18 mouse cellular contexts compared by ENCODE assay signal in the genomic region with DNA sequence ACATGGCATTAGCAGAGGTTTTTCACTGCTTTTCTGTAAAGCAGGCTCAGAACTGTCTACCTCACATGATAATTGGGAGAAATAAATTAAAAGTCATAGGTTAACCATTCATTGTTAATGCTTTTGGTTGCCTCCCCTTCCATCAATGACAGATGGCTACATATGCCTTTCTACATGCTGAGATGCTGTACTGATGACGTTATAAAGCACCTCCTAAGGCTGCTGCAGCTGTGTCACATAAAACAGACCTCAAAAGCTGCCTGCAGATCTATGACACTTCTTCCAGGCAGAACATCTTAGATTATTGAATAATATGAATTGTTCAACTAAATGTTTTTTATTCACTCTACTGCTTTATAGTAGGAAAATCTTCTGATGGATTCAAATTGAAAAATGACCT. TPM values are rescaled to one million over a fixed set of nuclear protein-coding genes. Genes with fewer than 3 reads are reported as not detected.
"Had no signal": no experiment of that assay in that cellular context is flagged by ENCODE, and none has a peak within 500 bp of the region (broad histone marks: within the 10 kb centered on the region; RNA-seq: fewer than 3 reads in every experiment).

No protein-coding gene starts in this region.

- H3K4me2 ChIP-seq: lung, embryonic 14.5 days; midbrain, embryonic 11.5 days; midbrain, embryonic 13.5 days; midbrain, embryonic 15.5 days; stomach, embryonic 15.5 days had no signal

- H3K4me1 ChIP-seq: midbrain, embryonic 13.5 days; midbrain, embryonic 15.5 days; stomach, embryonic 15.5 days had no signal

- ATAC-seq: midbrain, embryonic 13.5 days; midbrain, embryonic 15.5 days had no signal

- H3K9ac ChIP-seq: lung, embryonic 14.5 days; midbrain, embryonic 13.5 days; midbrain, embryonic 15.5 days; stomach, embryonic 15.5 days had no signal

- H3K27ac ChIP-seq: midbrain, embryonic 13.5 days; midbrain, embryonic 15.5 days; stomach, embryonic 15.5 days; stomach, postnatal 0 days had no signal

- DNase-seq: lung, adult 18-20 months; lung, embryonic 14.5 days; lung, postnatal 10 days; lung, postnatal 4 days; right cerebral cortex, postnatal 14 days; thymus, adult 2 months; thymus, postnatal 25 days; thymus, postnatal 4 days had no signal

- H3K4me3 ChIP-seq: midbrain, embryonic 13.5 days; midbrain, embryonic 15.5 days; stomach, embryonic 15.5 days had no signal

- H3K9me3 ChIP-seq: midbrain, embryonic 13.5 days; midbrain, embryonic 15.5 days; stomach, embryonic 15.5 days had no signal

- H3K36me3 ChIP-seq: midbrain, embryonic 13.5 days; midbrain, embryonic 15.5 days; stomach, embryonic 15.5 days had no signal

- H3K27me3 ChIP-seq: midbrain, embryonic 13.5 days; midbrain, embryonic 15.5 days; stomach, embryonic 15.5 days had no signal

RNA-seq across cellular contexts. Expression of gene Grm5, which starts 51.6 kb away (rescaled TPM):
- total RNA-seq: megakaryocyte-erythroid progenitor cell, adult 5-6 weeks; monocyte, adult 5-6 weeks had no signal
- polyA plus RNA-seq: liver, embryonic 16.5 days; spleen, adult 2 months; stomach, postnatal 0 days; thymus, adult 2 months; urinary bladder, adult 2 months had no signal
